Mouse (Mus musculus) MEL (cell line): Measurements from ENCODE around the gene Wnt1. TPM values are rescaled to one million over a fixed set of nuclear protein-coding genes. Genes with fewer than 3 reads are reported as not detected.

Source experiments
- DNase-seq: peaks from one replicate; pipeline ENCODE4 v3.0.0; 2011; ENCODE audit warnings: low read depth, low spot score
- H3K27ac ChIP-seq: 2 replicates; pipeline ENCODE4 v1.5.1; 2012; ENCODE audit warnings: low read depth, mild to moderate bottlenecking, control low read depth, low read length, moderate library complexity; ENCODE audit not compliant: control insufficient read depth
- H3K27me3 ChIP-seq, 2 experiments: fragments of 150-350 bp in 1 of 2; sonication (generic) in 1 of 2; 2 replicates each; pipeline ENCODE4 v1.6.1; 2012; ENCODE audit warnings: low read length in 2 of 2, mild to moderate bottlenecking in 2 of 2, improper control_type of control experiment in 1 of 2, moderate library complexity in 1 of 2; ENCODE audit not compliant: insufficient read depth in 2 of 2, control insufficient read depth in 1 of 2
- H3K36me3 ChIP-seq, 2 experiments: 2 replicates each; pipeline ENCODE4 v1.6.1; 2012 to 2014; ENCODE audit warnings: low read length in 2 of 2, improper control_type of control experiment in 1 of 2, inconsistent platforms in 1 of 2, mild to moderate bottlenecking in 1 of 2; ENCODE audit not compliant: insufficient read depth in 2 of 2, control insufficient read depth in 1 of 2
- H3K4me1 ChIP-seq, 2 experiments: fragments of 150-350 bp in 1 of 2; sonication (generic) in 1 of 2; 2 replicates each; pipeline ENCODE4 v1.6.1; 2012; ENCODE audit warnings: low read length in 2 of 2, improper control_type of control experiment in 1 of 2, mild to moderate bottlenecking in 1 of 2; ENCODE audit not compliant: insufficient read depth in 2 of 2, control insufficient read depth in 1 of 2
- H3K4me3 ChIP-seq, 2 experiments: fragments of 150-350 bp in 1 of 2; sonication (generic) in 1 of 2; 2 replicates each; pipeline ENCODE4 v1.5.1; 2012; ENCODE audit warnings: low read depth in 2 of 2, low read length in 2 of 2, mild to moderate bottlenecking in 2 of 2, moderate library complexity in 2 of 2, control low read depth in 1 of 2, improper control_type of control experiment in 1 of 2; ENCODE audit not compliant: control insufficient read depth in 1 of 2, insufficient read depth in 1 of 2
- H3K79me2 ChIP-seq: 2 replicates; pipeline ENCODE4 v1.6.1; 2012; ENCODE audit warnings: mild to moderate bottlenecking, low read length, moderate library complexity; ENCODE audit not compliant: control insufficient read depth, poor library complexity, insufficient read depth
- H3K9ac ChIP-seq: 2 replicates; pipeline ENCODE4 v1.6.1; 2012; ENCODE audit warnings: low read depth, mild to moderate bottlenecking, control low read depth, low read length, moderate library complexity; ENCODE audit not compliant: control insufficient read depth, poor library complexity, severe bottlenecking
- H3K9me3 ChIP-seq: fragments of 150-350 bp; sonication (generic); replicated peaks from 2 replicates; pipeline ENCODE4 v1.6.1; 2012; ENCODE audit warnings: mild to moderate bottlenecking, low read length, improper control_type of control experiment, moderate library complexity; ENCODE audit not compliant: insufficient read depth
- CHD2 ChIP-seq: IDR thresholded peaks from 2 replicates; pipeline ENCODE4 v1.6.1; 2011; ENCODE audit warnings: low read length, improper control_type of control experiment
- CTCF ChIP-seq, 3 experiments: IDR thresholded peaks in 2 of 3; conservative IDR thresholded peaks in 1 of 3; 2 replicates each; pipeline ENCODE4 v1.5.1; 2011 to 2012; ENCODE audit warnings: low read length in 3 of 3, low read depth in 2 of 3, mild to moderate bottlenecking in 2 of 3, improper control_type of control experiment in 1 of 3, inconsistent platforms in 1 of 3, mixed read lengths in 1 of 3, moderate library complexity in 1 of 3; ENCODE audit not compliant: control insufficient read depth in 1 of 3, insufficient read depth in 1 of 3, poor library complexity in 1 of 3, severe bottlenecking in 1 of 3
- E2F4 ChIP-seq: IDR thresholded peaks from 2 replicates; pipeline ENCODE4 v1.6.1; 2011; ENCODE audit warnings: low read depth, low read length, improper control_type of control experiment, borderline replicate concordance
- EP300 ChIP-seq, 2 experiments: IDR thresholded peaks; 2 replicates each; pipeline ENCODE4 v1.6.1; 2011; ENCODE audit warnings: improper control_type of control experiment in 2 of 2, low read length in 2 of 2, low read depth in 1 of 2, mild to moderate bottlenecking in 1 of 2
- GABPA ChIP-seq: IDR thresholded peaks from 2 replicates; pipeline ENCODE4 v1.6.1; 2012; ENCODE audit warnings: low read depth, mild to moderate bottlenecking, inconsistent platforms, low read length, improper control_type of control experiment, moderate library complexity
- KAT2A ChIP-seq: conservative IDR thresholded peaks from 2 replicates; pipeline ENCODE4 v1.6.1; 2012; ENCODE audit warnings: low read depth, low read length, improper control_type of control experiment, inconsistent platforms
- MAFK ChIP-seq: IDR thresholded peaks from 2 replicates; pipeline ENCODE4 v1.6.1; 2011; ENCODE audit warnings: low read depth, mild to moderate bottlenecking, low read length, improper control_type of control experiment, borderline replicate concordance
- MAX ChIP-seq: IDR thresholded peaks from 2 replicates; pipeline ENCODE4 v1.6.1; 2011; ENCODE audit warnings: low read length, improper control_type of control experiment
- MAZ ChIP-seq: IDR thresholded peaks from 2 replicates; pipeline ENCODE4 v1.6.1; 2012; ENCODE audit warnings: low read depth, mild to moderate bottlenecking, inconsistent platforms, low read length, improper control_type of control experiment
- MEF2A ChIP-seq: IDR thresholded peaks from 2 replicates; pipeline ENCODE4 v1.6.1; 2014; ENCODE audit warnings: low read depth, mild to moderate bottlenecking, inconsistent platforms, low read length, improper control_type of control experiment; ENCODE audit not compliant: poor library complexity, insufficient replicate concordance, severe bottlenecking; ENCODE audit errors: extremely low read depth
- MYB ChIP-seq: IDR thresholded peaks from 2 replicates; pipeline ENCODE4 v1.6.1; 2011; ENCODE audit warnings: mild to moderate bottlenecking, low read depth, low read length, improper control_type of control experiment
- NRF1 ChIP-seq: IDR thresholded peaks from 2 replicates; pipeline ENCODE4 v1.6.1; 2014; ENCODE audit warnings: low read depth, mild to moderate bottlenecking, inconsistent platforms, low read length, improper control_type of control experiment, moderate library complexity; ENCODE audit not compliant: poor library complexity, insufficient read depth, severe bottlenecking
- POLR2A ChIP-seq, 2 experiments: IDR thresholded peaks; 2 replicates each; pipeline ENCODE4 v1.6.1; 2011 to 2012; ENCODE audit warnings: low read length in 2 of 2, mild to moderate bottlenecking in 2 of 2, control low read depth in 1 of 2, improper control_type of control experiment in 1 of 2, low read depth in 1 of 2, moderate library complexity in 1 of 2; ENCODE audit not compliant: control insufficient read depth in 1 of 2, insufficient read depth in 1 of 2, poor library complexity in 1 of 2
- POLR2AphosphoS2 ChIP-seq: IDR thresholded peaks from 2 replicates; pipeline ENCODE4 v1.6.1; 2011; ENCODE audit warnings: low read length, improper control_type of control experiment
- POLR2AphosphoS5 ChIP-seq: IDR thresholded peaks from 2 replicates; pipeline ENCODE4 v1.6.1; 2012; ENCODE audit warnings: low read depth, borderline replicate concordance, mild to moderate bottlenecking, inconsistent platforms, low read length, moderate library complexity, mixed read lengths
- RCOR1 ChIP-seq: IDR thresholded peaks from 2 replicates; pipeline ENCODE4 v1.6.1; 2012; ENCODE audit warnings: low read depth, mild to moderate bottlenecking, inconsistent platforms, low read length, improper control_type of control experiment
- SMC3 ChIP-seq: IDR thresholded peaks from 2 replicates; pipeline ENCODE4 v1.6.1; 2011; ENCODE audit warnings: low read depth, low read length, improper control_type of control experiment
- TAL1 ChIP-seq: IDR thresholded peaks from 2 replicates; pipeline ENCODE4 v1.6.1; 2012; ENCODE audit warnings: mild to moderate bottlenecking, inconsistent platforms, low read length, moderate library complexity, mixed read lengths
- TBP ChIP-seq: IDR thresholded peaks from 2 replicates; pipeline ENCODE4 v1.8.0; 2011; ENCODE audit warnings: low read depth, low read length, improper control_type of control experiment
- ZC3H11A ChIP-seq: IDR thresholded peaks from 2 replicates; pipeline ENCODE4 v1.6.1; 2012; ENCODE audit warnings: low read depth, mild to moderate bottlenecking, inconsistent platforms, low read length, improper control_type of control experiment
- ZKSCAN1 ChIP-seq: IDR thresholded peaks from 2 replicates; pipeline ENCODE4 v1.6.1; 2012; ENCODE audit warnings: low read depth, mild to moderate bottlenecking, inconsistent platforms, low read length, improper control_type of control experiment, moderate library complexity
- ZMIZ1 ChIP-seq: IDR thresholded peaks from 2 replicates; pipeline ENCODE4 v1.6.1; 2012; ENCODE audit warnings: low read depth, mild to moderate bottlenecking, inconsistent platforms, low read length, improper control_type of control experiment, moderate library complexity
- polyA plus RNA-seq, 2 experiments: library from polyadenylated mRNA; stranded (reverse) in 1 of 2; unstranded in 1 of 2; fragments of >175 nt in 1 of 2; fragments of >200 nt in 1 of 2; gene quantifications; 2 replicates each; pipeline versions ENCODE4 v1.2.1 to v1.2.4; 2012; ENCODE audit warnings: low replicate concordance in 2 of 2, low read depth in 1 of 2; ENCODE audit not compliant: insufficient read length in 2 of 2, insufficient read depth in 1 of 2, missing spikeins in 1 of 2
- total RNA-seq: library from RNA; depleted of rRNA; stranded (reverse); fragments of 300-350 nt; gene quantifications from 2 replicates; pipeline ENCODE4 v1.2.3, GENCODE M21; 2012

The Wnt1 gene
- total and polyA plus RNA-seq, 3 experiments, result not detected

GRCm38 (mm10) chr15:98777762-98778161 lies 11.9 kb upstream of the Wnt1 start, which contains the start of gene Wnt10b:
TSS of gene Wnt10b (minus strand) at chr15:98778150.
- TF ChIP-seq MAX, result no peak
- TF ChIP-seq CHD2, result no peak
- no peak for TF ChIP-seq NRF1
- no peak for TF ChIP-seq MYB
- H3K4me1 ChIP-seq, result no peaks in the 10 kb centered on the region
- no peak within 1 kb of the TSS for H3K9ac ChIP-seq
- peaks cover 0 to 5% of the 10 kb centered on the region in 2 experiments; a peak in 2 of 4 replicates for H3K36me3 ChIP-seq
- no peaks in the 10 kb centered on the region for H3K27me3 ChIP-seq
- no peak within 1 kb of the TSS for H3K27ac ChIP-seq
- no peak within 1 kb of the TSS for H3K4me3 ChIP-seq
- no peak for DNase-seq
- H3K79me2 ChIP-seq, result no peaks in the 10 kb centered on the region
- no peaks in the 10 kb centered on the region for H3K9me3 ChIP-seq

- H3K27ac ChIP-seq, result no peak overlapping the region
- H3K79me2 ChIP-seq, result no peaks in the 10 kb centered on the region
- H3K27me3 ChIP-seq, result no peaks in the 10 kb centered on the region
- TF ChIP-seq SMC3 (no peak), POLR2A (IDR thresholded peaks at IDR 0.05; ENCODE audit: control insufficient read depth in 1 of 2, insufficient read depth in 1 of 2, low read depth in 1 of 2, low read length in 2 of 2, poor library complexity in 1 of 2) (no peak), RCOR1 (no peak), TBP (no peak), ZKSCAN1 (no peak), MEF2A (no peak), POLR2AphosphoS2 (no peak), GABPA (no peak), MAFK (no peak), ZMIZ1 (no peak), KAT2A (no peak)
- TF ChIP-seq, all 39 proteins: peak for 0
- Histone ChIP-seq H3K36me3 (peaks cover 0 to 4% of the 10 kb centered on the region in 2 experiments; a peak in 2 of 4 replicates), H3K9me3 (no peaks in the 10 kb centered on the region), H3K4me1 (no peaks in the 10 kb centered on the region; a peak in 1 of 4 replicates), H3K4me3 (no peak overlapping the region), H3K9ac (no peak overlapping the region)
- DNase-seq, result no peak
Observed at GRCm38 (mm10) chr15:98778191-98778770, 11.4 kb upstream of the Wnt1 start.

GRCm38 (mm10) chr15:98778806-98779205 lies 10.9 kb upstream of the Wnt1 start:
- H3K4me3 ChIP-seq, result no peak overlapping the region
- H3K36me3 ChIP-seq, result no peaks in the 10 kb centered on the region
- H3K9ac ChIP-seq, result no peak overlapping the region
- H3K4me1 ChIP-seq, result no peaks in the 10 kb centered on the region; a peak in 1 of 4 replicates
- no peaks in the 10 kb centered on the region for H3K27me3 ChIP-seq
- no peaks in the 10 kb centered on the region for H3K79me2 ChIP-seq
- H3K27ac ChIP-seq, result no peak overlapping the region
- TF ChIP-seq ZMIZ1, result no peak
- no peak for TF ChIP-seq E2F4
- TF ChIP-seq EP300 (IDR thresholded peaks at IDR 0.05; ENCODE audit: low read depth in 1 of 2, low read length in 2 of 2), result no peak
- no peak for TF ChIP-seq POLR2AphosphoS5
- no peak for TF ChIP-seq CTCF (IDR thresholded peaks at IDR 0.05 in 2 of 3, conservative IDR thresholded peaks at IDR 0.05 in 1 of 3; ENCODE audit: control insufficient read depth in 1 of 3, insufficient read depth in 1 of 3, low read depth in 2 of 3, low read length in 3 of 3, poor library complexity in 1 of 3, severe bottlenecking in 1 of 3)
- no peak for TF ChIP-seq MYB
- no peak for TF ChIP-seq SMC3
- TF ChIP-seq ZC3H11A, result no peak
- no peak for TF ChIP-seq MAZ
- no peak for TF ChIP-seq MAX
- TF ChIP-seq TAL1, result no peak
- H3K9me3 ChIP-seq, result no peaks in the 10 kb centered on the region
- DNase-seq, result no peak
